Mouse (Mus musculus) olfactory bulb, adult 2 months (tissue): ENCODE measurements at regions not wholly inside any gene's neighbourhood (a gene's known extent, or its start where the extent isn't known, plus 50 kb on each side); places are given as distances from the start of the nearest gene placed in this dataset.

Experiments used
- CTCF ChIP-seq: fragments of 200-500 bp; IDR thresholded peaks from 2 replicates; pipeline ENCODE4 v1.5.1; 2012; ENCODE audit warnings: low read depth, mild to moderate bottlenecking, low read length, moderate library complexity; ENCODE audit not compliant: insufficient read depth
- POLR2A ChIP-seq: fragments of 200-500 bp; IDR thresholded peaks from 2 replicates; pipeline ENCODE4 v1.6.1; 2012; ENCODE audit warnings: mild to moderate bottlenecking, low read depth, low read length, moderate library complexity; ENCODE audit not compliant: insufficient read depth

DNA sequence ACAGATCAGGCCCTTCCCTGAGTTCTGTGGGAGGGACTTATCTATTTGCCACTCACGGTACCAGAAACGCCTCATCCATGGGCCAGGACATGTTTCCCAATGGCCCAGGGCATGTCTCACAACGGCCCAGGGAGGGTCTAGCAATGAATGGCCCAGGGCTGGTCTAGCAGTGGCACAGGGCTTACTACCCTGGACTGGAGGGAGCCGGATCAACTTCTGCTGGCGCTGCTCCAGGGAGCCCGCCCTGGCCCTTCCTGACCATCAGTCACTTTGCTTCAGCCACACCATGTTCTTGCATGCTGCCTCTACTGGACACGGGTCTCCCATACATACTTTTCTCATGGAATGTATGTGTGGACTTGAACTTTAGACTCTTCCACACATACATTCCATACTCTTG is 290.1 kb upstream of the Zfp637 start:
- TF ChIP-seq CTCF (no peak), POLR2A (no peak)
